Mouse (Mus musculus) cerebellum, adult 8-10 months (tissue): ENCODE results near the gene Osbpl6.

ENCODE experiments used
- DNase-seq: peaks from one replicate; pipeline ENCODE4 v3.0.0; 2022

The Osbpl6 gene

GRCm38 (mm10) chr2:76504989-76505388, 98.7 kb downstream of the Osbpl6 start:
- no peak for DNase-seq

DNA sequence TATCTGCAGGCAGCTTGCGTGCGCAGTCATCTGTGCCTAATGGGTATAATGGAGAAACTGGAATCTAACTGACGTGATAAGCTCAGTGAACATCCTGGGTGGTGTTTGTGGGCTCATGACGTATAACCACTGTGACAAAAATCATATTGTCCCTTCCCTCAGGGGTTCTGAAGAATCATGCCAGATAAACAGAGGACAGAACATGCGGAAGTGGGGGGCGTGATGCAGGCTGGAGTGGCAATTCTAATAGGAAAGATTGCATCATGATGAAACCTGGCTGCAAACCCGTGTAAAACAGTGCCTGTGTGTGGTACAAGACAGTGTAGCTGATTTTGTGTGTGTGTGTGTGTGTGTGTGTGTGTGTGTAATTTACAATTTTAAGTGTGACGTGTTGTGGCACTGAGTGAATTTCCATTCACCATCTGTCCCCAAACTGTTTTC, 105.0 kb downstream of the Osbpl6 start:
- DNase-seq = no peak

DNA sequence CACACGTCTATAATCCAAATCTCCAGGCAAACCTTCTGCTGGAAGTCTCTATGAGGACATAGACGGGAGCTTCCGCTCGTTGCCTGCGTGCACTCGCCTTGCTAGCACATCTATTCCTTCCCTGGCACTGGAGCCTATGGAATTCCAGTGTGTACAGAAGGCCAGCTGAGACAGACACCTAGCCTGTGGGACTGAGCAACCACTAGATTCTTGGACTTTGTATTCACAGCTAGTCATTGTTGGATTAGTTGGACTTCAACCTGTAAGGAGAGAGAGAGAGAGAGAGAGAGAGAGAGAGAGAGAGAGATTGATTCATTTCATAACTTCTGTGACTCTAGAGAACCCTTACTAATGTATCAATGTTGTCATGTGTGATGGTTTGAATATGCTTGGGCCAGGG, 105.8 kb downstream of the Osbpl6 start:
- DNase-seq = no peak

DNA sequence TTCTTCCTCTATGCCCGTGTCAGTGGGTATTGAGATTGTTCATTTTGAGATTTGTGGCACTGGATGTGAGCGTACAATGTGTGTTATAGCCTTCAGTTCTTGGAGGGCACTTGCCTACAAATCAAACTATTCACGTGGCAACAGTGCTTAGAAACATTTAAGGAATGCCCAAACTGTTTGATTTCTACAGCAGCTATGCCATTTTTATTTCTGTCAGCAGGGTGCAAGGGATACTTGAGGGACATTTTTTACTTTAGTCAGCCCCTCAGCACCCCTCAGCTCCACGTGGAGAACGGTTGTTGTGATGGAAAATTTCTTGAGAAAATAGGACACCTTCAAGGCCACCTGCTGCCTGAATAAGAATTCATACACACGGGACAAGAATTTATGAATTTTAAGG, 106.6 kb downstream of the Osbpl6 start:
- no peak for DNase-seq

DNA sequence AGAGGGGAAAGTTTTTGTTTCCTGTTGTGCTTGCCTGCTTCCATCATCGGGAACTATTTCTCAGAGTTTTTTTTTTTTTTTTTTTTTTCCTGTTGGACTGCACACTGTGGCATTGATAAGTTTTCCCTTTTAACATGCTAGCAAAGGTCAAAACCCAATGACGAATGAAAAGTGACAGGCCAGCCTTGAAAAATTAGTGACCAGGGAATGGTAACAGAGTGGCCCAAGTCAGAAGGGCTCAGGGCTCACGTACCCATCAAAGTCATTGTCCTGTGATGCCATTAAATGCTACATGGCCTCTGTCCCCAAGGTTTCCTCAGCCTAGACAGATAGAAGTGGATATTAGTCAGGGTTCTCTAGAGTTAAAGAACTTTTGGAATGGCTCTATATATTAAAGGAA, 107.0 kb downstream of the Osbpl6 start:
- DNase-seq = no peak

DNA sequence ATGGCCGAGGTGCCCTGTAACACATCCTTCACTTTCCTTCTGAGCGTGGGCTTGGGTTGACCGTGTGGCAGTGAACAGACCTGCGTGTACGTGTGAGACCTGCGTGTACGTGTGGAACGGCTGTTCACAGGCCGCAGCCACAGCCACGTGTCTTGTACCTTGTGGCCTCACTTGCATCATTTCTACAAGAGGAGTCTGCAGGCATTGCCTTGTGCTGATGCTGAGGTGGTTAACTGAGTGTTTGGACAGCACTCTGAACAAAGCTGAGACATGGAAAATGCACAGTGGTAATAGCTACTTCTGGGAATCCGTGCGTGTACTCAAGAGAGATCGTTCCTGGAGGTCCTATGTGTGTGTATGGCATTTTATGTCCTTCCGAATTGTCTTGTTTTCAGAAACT, 111.2 kb downstream of the Osbpl6 start:
- no peak for DNase-seq

DNA sequence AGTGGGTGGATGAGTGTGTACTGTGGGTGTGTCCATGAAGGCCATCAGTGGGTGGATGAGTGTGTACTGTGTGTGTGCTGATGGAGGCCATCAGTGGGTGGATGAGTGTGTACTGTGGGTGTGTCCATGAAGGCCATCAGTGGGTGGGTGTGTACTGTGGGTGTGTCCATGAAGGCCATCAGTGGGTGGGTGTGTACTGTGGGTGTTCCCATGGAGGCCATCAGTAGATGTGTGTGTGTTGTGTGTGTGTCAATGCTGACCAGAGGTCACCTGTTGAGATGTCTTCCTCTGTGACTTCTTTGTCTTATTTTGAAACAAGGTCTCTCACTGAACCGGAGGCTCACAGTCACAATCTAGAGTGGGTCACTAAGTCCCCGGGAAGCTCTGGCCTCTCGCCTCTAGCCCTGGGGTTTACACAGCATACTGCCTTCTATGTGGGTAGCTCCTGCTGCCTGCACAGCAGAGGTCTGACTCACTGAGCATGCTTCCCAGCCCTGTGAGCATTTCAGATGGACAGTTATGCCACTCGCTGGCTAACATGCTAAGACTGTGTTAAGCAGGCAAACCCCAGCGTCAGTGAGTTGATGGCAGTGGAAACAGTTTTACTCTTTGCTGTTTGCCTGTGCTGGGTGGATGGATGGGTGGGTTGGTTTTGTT, 112.2 kb downstream of the Osbpl6 start:
- no peak for DNase-seq

DNA sequence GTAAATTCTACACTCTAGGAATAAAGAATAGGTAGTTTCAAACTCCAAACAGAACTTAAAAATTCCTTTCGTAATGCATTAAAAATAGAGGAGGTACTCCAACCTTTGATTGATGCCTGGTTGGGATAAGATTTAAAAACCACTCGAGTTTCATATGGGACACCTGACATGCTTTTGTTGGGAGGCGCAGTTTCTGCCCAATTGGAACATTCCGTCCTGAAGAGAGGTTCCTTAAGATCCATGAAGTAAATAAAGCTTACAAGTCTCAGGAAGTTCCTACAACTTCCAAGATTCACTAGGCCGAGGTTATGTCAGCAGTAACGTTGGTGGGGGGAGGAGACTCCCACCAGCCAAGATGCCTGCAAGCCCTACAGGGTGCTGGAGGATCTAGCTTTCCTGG, 115.3 kb downstream of the Osbpl6 start:
- DNase-seq = no peak

- no peak for DNase-seq
These were observed 118.1 kb downstream of the Osbpl6 start for GRCm38 (mm10) chr2:76524451-76524850.

DNA sequence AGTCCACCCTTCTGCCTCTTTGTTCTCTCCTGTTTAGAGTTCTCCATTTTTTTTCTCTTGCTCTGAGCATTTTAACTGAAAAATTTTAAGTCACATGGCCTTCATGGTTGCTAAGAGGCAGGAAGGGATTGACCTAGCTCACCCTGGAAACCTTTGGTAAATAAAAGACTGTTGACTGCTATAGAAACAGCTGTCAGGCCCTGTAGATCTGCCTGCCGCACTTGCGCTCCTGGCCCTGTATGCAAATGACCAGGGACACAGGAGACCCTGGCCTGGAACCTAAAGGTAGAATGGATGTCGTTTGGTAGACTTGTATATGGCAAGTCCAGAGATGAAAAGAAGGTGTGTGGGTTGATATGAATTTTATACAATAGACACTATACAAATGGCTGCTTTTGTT, 119.3 kb downstream of the Osbpl6 start:
- DNase-seq = no peak

DNA sequence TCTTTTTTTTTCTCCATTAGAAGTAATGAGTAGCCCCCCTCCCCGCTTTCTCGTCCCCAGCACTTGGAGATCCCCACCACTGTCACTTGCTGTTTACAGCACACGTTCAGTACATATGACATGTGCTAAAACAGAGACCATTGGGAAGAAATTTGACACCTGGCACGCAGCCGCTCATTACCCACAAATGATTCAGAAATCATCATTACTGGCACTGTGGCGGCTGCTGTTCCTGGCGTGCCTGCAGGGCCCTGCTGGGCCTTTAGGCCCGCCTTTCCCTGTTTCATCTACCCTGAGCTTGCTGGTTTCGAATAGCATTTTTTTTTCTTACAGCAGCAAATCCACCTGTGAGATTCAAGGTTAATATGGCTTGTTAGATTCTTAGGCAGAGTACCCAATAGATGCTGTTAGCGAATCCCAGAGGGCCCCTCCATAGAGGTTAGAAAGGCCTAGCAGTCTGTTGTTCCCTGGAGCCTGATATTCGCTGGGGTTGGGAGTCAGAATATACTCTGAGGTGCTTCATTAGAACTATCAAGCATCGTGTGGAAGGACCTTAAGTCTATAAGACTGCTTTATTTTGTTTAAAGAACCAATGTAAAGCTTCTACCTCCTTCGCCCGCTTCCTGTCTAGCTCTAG, 126.3 kb downstream of the Osbpl6 start:
- DNase-seq = no peak

- no peak for DNase-seq
These were observed 128.6 kb downstream of the Osbpl6 start for GRCm38 (mm10) chr2:76534932-76535331.

DNA sequence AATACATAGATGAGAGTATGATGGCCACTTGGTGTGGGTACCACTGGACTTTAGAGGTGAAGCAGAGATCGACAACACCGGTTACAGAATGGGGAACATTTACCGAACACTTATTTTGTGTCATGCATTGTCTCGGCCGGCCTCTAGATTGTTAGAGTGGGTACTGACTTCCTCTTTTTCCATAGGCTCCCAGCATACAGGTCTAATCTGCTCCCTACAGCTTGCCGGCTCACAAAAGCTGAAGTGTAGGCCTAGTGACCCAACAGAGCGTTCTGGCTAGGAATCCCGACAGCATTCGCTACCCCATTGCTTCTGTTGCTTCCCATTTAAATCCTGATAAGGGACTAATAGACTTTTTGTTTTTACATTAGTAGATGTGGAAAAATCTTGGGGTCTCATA, 135.6 kb downstream of the Osbpl6 start:
- no peak for DNase-seq

GRCm38 (mm10) chr2:76542921-76543320, 136.6 kb downstream of the Osbpl6 start:
- DNase-seq = no peak

DNA sequence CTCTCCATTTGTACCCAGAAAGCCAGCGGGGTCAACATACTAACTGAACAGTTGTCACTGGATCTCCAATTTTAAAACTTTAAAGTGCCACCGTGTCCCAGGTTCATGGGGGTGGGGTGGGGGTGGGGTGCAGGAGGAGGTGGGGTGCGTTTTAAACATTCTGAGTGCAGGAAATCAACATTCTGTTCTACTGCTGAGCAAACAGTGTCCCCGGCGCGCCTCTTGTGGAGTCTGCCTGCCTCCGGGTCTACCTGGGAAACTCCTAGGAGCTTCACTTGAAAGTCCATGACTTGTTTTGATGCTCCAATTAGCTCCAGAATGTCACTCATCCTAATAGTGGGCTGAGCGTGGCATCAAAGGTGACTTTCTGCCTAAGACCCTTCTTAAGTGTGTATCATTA, 139.2 kb downstream of the Osbpl6 start:
- DNase-seq = no peak

GRCm38 (mm10) chr2:76548171-76548570, 141.9 kb downstream of the Osbpl6 start:
- DNase-seq = no peak

- DNase-seq = no peak
These were observed 142.5 kb downstream of the Osbpl6 start for GRCm38 (mm10) chr2:76548836-76549235.

DNA sequence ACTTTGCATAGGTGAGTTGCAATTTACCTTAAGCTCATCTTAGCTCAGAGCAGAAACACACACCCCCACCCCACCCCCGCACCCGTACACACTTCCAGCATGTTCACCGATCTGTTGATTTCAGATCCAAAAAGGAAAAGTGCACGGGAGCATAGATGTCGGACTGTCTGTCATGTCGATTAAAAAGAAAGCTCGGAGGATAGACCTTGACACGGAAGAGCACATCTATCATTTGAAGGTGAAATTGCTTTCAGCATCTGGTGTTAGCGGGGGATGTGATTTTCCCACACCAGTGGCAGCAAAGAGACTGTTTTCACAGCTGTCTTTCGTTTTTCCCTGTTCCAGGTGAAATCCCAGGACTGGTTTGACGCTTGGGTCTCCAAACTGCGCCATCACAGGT, 143.0 kb downstream of the Osbpl6 start:
- no peak for DNase-seq

- DNase-seq = no peak
These were observed 149.7 kb downstream of the Osbpl6 start for GRCm38 (mm10) chr2:76555852-76556558.

GRCm38 (mm10) chr2:76560146-76560545, 153.8 kb downstream of the Osbpl6 start:
- no peak for DNase-seq

GRCm38 (mm10) chr2:76563862-76564261, 157.6 kb downstream of the Osbpl6 start:
- DNase-seq = no peak

DNA sequence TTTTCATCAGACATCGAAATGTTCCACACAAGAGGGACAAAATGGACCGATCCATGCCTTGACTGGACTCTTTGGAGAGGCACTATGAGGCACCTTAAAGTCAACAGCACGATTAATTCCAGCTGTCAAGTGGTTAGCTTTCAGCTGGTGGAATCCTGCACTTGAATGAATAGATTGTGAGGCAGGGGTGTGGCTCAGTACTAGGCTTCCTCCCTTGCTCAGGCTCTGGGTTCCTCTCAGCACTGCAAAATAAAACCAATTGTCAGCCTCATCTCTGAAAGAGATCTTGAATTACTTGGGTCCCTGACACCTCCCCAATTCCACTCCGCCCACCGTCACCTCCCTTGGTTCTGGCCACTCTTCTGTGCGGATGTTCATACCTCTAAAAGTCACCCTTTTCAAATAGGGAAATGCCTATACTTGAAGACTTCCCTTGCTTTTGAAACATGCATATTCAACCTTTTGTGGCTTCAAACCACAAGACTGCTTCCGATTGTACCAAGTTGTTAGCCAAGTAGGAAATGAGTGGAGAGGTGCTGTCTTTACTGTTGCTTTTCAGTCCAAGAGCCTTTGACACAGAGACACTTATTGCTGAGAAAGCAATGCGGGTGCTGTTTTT, 160.7 kb downstream of the Osbpl6 start:
- no peak for DNase-seq

GRCm38 (mm10) chr2:76571543-76571942, 165.2 kb downstream of the Osbpl6 start:
- DNase-seq = no peak

- DNase-seq = no peak
These were observed 172.6 kb downstream of the Osbpl6 start for GRCm38 (mm10) chr2:76578911-76579310.
